Mouse (Mus musculus) forebrain, embryonic 12.5 days (tissue): ENCODE results near the gene Plcb4. TPM values are rescaled to one million over a fixed set of nuclear protein-coding genes. Genes with fewer than 3 reads are reported as not detected.

Source experiments
- ATAC-seq: fragments of 200-750 bp; cut with Nextera tagmentation; 2 replicates; pipeline ENCODE4 v1.8.0; 2017; ENCODE audit warnings: moderate TSS enrichment; ENCODE audit not compliant: low FRiP score
- H3K27ac ChIP-seq: fragments of 300-500 bp; sonication (generic); 2 replicates; pipeline ENCODE4 v1.5.1; 2016; ENCODE audit warnings: mild to moderate bottlenecking
- H3K27me3 ChIP-seq: fragments of 300-500 bp; sonication (generic); 2 replicates; pipeline ENCODE4 v1.6.1; 2016; ENCODE audit warnings: mild to moderate bottlenecking
- H3K36me3 ChIP-seq: fragments of 300-500 bp; sonication (generic); replicated peaks from 2 replicates; pipeline ENCODE4 v1.6.1; 2016; ENCODE audit warnings: mild to moderate bottlenecking
- H3K4me1 ChIP-seq: fragments of 300-500 bp; sonication (generic); 2 replicates; pipeline ENCODE4 v1.6.1; 2016
- H3K4me2 ChIP-seq: fragments of 300-500 bp; sonication (generic); 2 replicates; pipeline ENCODE4 v1.6.1; 2016; ENCODE audit warnings: mild to moderate bottlenecking, moderate library complexity
- H3K4me3 ChIP-seq: fragments of 300-500 bp; sonication (generic); replicated peaks from 2 replicates; pipeline ENCODE4 v1.5.1; 2016; ENCODE audit warnings: mild to moderate bottlenecking
- H3K9ac ChIP-seq: fragments of 300-500 bp; sonication (generic); 2 replicates; pipeline ENCODE4 v1.6.1; 2016; ENCODE audit warnings: mild to moderate bottlenecking
- H3K9me3 ChIP-seq: fragments of 300-500 bp; sonication (generic); 2 replicates; pipeline ENCODE4 v1.6.1; 2016
- WGBS: fragments of 180-500 bp; shearing (Covaris S2); methylation state at CpG from one replicate; pipeline ENCODE4 v1.1.7; 2016; 5-methylcytosine and 5-hydroxymethylcytosine counted together
- polyA plus RNA-seq: library from polyadenylated mRNA; unstranded; fragments of >200 nt; fragmentation: Nextera tagmentation; extraction: Ambion mirVana; gene quantifications from 2 replicates; pipeline ENCODE4 v1.2.1, GENCODE M21; 2016

The Plcb4 gene
- polyA plus RNA-seq, 1 experiment from 2014 or later: 23.5 TPM

DNA sequence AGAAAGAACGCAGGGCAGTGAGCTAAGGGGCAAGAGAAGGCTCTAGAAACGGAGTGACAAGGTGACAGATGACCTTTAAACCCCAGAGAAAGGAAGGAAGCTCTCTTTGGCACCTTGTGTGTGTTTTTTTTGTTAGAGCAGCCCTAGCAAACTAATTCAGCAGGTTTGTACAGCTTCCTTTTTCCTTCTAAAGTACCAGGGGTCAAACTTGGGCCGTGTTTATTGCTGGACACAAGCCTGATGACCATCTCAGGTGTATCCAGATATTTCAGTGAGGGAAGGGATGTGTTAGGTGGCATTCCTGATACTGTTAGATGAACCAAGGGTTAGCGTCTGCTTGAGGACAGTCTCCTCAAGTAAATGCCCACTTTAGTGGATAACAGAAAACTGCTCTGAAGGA lies 116.2 kb downstream of the Plcb4 start:
- H3K9me3 ChIP-seq: no peaks in the 10 kb centered on the region
- H3K9ac ChIP-seq: no peak overlapping the region
- no peak for ATAC-seq
- no peak overlapping the region for H3K4me2 ChIP-seq
- H3K27me3 ChIP-seq: no peaks in the 10 kb centered on the region
- H3K4me1 ChIP-seq: peaks cover 5% of the 10 kb centered on the region; the same call in 1 of the 2 replicates
- H3K36me3 ChIP-seq: no peaks in the 10 kb centered on the region
- 81% methylated on average over 4 of the region's 4 CpGs for WGBS
- H3K27ac ChIP-seq: no peak overlapping the region
- no peak overlapping the region for H3K4me3 ChIP-seq

DNA sequence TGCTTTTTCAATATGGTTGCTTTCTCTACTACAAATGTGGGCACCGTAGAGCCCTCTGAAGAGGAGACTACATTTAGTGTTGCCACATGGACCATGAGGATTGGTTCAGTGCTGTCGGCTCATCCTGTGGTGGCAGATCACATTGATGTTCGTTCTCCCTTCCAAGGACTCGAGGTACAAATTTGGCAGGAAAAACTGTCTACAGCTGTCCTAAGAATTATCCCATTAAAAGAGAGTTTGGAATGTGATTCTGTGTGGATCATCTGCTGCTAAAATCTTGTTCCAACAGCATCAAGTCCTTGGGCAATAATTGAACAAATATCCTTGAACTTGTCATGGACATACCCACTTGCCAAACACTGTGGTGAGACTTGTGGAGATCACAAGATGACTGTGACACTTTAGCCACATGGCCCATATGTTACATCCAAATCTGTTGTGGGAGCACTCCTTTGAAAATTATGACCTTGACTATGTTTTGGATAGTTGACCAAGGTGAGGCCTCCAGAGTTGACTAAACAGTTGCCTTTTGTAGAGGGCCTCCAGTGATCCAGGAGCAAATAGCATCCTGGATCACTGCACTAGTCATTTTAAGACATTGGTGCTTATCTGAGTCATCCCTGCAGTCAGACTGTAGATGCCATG lies 117.4 kb downstream of the Plcb4 start:
- Histone ChIP-seq H3K27me3 (no peaks in the 10 kb centered on the region), H3K4me1 (peaks cover 5% of the 10 kb centered on the region; the same call in 1 of the 2 replicates), H3K36me3 (no peaks in the 10 kb centered on the region), H3K27ac (no peak overlapping the region), H3K4me2 (no peak overlapping the region), H3K9ac (no peak overlapping the region), H3K4me3 (no peak overlapping the region), H3K9me3 (no peaks in the 10 kb centered on the region)
- no peak for ATAC-seq
- 93% methylated on average over 4 of the region's 4 CpGs for WGBS

DNA sequence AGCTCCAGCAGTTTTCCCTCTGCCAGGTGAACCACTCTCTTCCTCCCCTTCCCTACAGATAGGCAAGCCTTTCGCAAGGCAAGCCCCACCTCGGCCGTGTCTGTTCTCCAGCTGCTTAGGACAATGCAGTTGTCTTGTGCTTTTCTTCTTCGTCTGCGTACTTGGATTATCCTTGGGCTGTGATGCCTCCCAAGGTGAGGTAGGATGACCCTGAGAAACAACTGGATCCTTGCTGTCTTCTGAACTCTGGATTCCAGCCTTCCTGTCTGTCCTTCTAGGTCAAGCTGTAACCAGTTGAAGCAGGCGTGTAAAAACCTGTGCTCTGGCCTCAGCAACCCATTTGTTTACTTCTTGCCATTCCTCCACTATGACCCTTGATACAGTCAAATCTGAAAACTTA lies 122.6 kb downstream of the Plcb4 start:
- no peak overlapping the region for H3K27ac ChIP-seq
- H3K9me3 ChIP-seq: no peaks in the 10 kb centered on the region
- no peaks in the 10 kb centered on the region for H3K36me3 ChIP-seq
- ATAC-seq: no peak
- H3K9ac ChIP-seq: no peak overlapping the region
- 86% methylated on average over 6 of the region's 6 CpGs for WGBS
- H3K27me3 ChIP-seq: no peaks in the 10 kb centered on the region
- no peak overlapping the region for H3K4me3 ChIP-seq
- no peak overlapping the region for H3K4me2 ChIP-seq
- H3K4me1 ChIP-seq: no peaks in the 10 kb centered on the region

DNA sequence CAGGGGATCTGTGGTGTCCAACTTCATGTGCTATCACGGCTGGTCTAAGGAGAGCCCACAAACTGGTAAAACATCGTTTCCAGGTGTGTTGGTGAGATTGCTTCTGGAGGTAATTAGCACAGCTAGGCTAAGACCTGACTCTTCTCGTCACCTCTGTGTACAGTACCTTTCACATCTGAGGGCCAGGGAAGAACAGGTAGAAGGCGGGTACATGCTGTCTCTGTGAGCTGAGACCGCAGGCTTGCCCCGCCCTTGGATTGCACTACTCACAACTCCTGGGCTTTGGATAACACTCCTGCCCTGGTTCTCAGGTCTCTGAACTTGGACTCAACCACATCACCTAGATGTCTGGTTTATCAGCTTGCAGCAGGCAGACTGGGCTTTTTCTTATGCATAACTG lies 128.6 kb downstream of the Plcb4 start:
- H3K4me1 ChIP-seq: peaks cover 4% of the 10 kb centered on the region
- no peaks in the 10 kb centered on the region for H3K36me3 ChIP-seq
- 91% methylated on average over 6 of the region's 6 CpGs for WGBS
- H3K27me3 ChIP-seq: no peaks in the 10 kb centered on the region
- H3K27ac ChIP-seq: no peak overlapping the region
- no peaks in the 10 kb centered on the region for H3K9me3 ChIP-seq
- no peak overlapping the region for H3K4me2 ChIP-seq
- H3K4me3 ChIP-seq: no peak overlapping the region
- no peak overlapping the region for H3K9ac ChIP-seq
- ATAC-seq: no peak

DNA sequence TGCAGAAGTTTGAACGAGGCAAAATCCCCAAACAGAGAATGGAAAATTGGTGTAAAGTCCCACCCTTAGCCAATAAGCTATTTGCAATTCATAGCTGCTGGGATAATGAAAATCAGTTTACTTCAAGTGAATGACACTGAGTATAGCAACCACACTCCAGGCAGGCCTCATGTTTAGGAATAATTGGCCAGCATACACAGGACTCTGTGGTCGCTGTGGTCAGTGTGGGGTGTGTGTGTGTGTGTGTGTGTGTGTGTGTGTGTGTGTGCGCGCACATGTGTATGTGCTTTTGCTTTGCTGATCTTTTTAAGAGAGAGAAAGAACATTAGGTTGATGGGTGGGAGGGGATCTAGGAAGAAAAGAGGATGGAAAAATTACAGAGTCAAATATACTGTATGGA lies 134.1 kb downstream of the Plcb4 start:
- Histone ChIP-seq H3K4me3 (no peak overlapping the region), H3K9ac (no peak overlapping the region), H3K4me1 (peaks cover 19% of the 10 kb centered on the region), H3K27ac (no peak overlapping the region), H3K4me2 (no peak overlapping the region), H3K9me3 (no peaks in the 10 kb centered on the region), H3K36me3 (no peaks in the 10 kb centered on the region), H3K27me3 (no peaks in the 10 kb centered on the region)
- WGBS: 85% methylated on average over 4 of the region's 4 CpGs
- ATAC-seq: no peak

DNA sequence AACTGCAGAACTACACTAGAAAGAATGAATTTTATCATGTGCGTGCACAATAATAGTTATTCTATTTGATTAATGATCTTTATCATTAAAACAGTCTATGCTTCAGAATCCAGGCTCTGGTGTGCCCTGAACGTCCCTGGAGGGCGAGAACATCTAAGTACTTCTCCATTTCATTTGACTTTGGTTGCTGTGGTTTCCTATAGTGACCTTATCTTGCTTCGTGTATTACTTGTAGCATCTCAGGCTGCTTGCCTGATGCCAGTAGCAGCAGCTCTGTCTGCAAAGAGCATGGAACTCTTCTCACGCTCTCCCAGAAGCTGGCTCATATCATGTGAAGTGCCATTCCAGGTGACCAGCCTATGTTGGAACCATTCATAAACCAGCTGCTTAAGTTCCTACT lies 137.9 kb downstream of the Plcb4 start:
- Histone ChIP-seq H3K27ac (no peak overlapping the region), H3K27me3 (no peaks in the 10 kb centered on the region), H3K4me3 (no peak overlapping the region), H3K9me3 (no peaks in the 10 kb centered on the region), H3K36me3 (no peaks in the 10 kb centered on the region), H3K9ac (no peak overlapping the region), H3K4me1 (peaks cover 31% of the 10 kb centered on the region), H3K4me2 (no peak overlapping the region)
- no peak for ATAC-seq
- 90% methylated on average over 5 of the region's 5 CpGs for WGBS

DNA sequence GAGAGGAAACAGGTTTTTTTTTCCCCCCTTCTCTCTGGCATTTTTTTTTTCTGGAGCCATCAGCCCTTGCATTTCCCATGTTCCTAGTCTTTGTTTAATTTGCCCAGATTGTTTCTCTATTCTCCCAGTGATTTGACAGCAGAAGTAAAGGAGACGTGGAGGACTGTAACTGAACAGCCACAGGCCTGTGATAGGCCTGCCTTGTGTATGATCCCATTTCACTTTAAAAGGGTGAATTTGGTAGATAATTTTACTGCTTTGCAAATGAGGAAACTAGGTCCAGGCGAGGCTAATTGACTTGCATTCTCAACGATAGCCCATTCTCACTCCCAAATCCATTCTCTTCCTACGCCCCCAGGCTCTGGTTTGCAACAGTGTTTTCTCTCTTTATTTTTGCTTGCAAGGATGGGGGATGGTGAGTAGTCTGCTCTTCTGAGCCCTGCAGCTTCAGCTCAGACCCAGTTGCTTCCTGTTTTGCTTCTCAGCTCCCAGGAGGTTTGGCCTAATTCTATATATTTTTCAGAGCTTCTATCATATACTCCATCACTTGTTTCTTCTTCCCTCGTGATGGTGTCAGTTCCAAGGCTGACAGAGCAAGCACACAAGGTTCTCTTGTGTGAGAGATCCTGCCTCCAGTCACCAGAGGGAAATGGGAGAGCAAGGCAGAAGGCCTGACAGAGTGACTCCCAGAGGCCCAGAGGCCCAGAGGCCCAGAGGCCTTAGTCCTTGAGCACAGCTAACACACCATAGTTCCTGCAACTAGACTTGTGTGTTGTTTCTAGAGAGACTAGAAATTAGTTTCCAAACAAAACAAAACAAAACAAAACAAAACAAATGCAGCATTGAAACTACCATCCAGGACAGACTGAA lies 139.1 kb downstream of the Plcb4 start:
- peaks cover 33% of the 10 kb centered on the region for H3K4me1 ChIP-seq
- no peak overlapping the region for H3K4me2 ChIP-seq
- no peaks in the 10 kb centered on the region for H3K36me3 ChIP-seq
- WGBS: 19% methylated on average over 5 of the region's 5 CpGs
- H3K27ac ChIP-seq: 0 out of 2 replicates have a peak overlapping the region, but pooled peaks have one; percentile 46
- no peak; the same call in 1 of the 2 replicates for ATAC-seq
- H3K4me3 ChIP-seq: no peak overlapping the region
- no peaks in the 10 kb centered on the region for H3K27me3 ChIP-seq
- H3K9ac ChIP-seq: no peak overlapping the region
- no peaks in the 10 kb centered on the region for H3K9me3 ChIP-seq

DNA sequence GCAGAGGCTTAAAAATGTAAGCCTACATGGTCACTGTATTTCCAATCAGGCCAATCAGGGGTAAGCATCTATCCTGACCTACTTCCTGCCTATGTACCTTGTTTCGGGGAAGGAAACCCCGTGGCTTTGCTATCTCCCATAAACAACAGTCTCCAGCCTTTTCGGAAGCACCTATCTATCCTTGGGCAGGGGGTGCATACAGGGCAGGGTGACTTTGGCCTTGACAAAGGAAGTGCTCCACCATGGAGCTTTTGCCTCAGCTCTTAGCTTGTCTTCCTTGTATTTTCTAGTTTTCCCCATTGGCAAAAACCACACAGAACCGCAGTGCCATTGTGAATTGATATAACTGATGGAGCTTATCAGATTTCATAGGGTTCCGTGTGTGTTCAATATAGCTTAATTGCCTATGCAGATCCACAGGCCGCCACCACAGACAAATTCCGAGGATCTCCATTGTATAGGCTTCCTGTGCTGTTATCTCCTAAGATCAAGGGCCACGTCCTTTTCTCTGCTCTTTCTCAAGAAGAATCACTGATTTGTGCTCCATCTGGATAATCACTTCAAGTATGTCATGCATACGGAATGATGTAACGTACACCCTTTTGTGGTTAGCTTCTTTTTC lies 140.4 kb downstream of the Plcb4 start:
- Histone ChIP-seq H3K4me1 (peaks cover 30% of the 10 kb centered on the region), H3K4me3 (no peak overlapping the region), H3K27ac (no peak overlapping the region), H3K36me3 (no peaks in the 10 kb centered on the region), H3K4me2 (no peak overlapping the region), H3K9me3 (no peaks in the 10 kb centered on the region), H3K9ac (no peak overlapping the region), H3K27me3 (no peaks in the 10 kb centered on the region)
- 63% methylated on average over 10 of the region's 10 CpGs for WGBS
- ATAC-seq: no peak

DNA sequence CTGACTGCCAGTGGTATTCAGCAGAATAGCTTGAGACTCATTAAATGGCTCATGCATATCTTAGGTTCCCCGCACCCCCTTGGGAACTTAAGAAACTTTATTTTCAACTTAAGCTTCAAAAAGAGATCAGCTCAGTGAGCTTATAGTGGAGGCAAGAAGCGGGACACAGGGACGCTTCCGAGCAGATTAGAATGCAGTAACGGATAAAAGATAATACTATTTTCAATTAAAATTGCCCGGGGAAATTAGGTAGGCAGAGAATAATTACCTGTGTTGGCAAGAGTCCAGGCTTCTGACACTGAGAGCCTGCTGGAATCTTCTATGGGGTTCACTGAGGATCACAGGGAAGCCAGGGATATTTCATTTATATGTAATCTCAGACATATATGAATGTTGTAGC lies 141.6 kb downstream of the Plcb4 start:
- Histone ChIP-seq H3K4me1 (peaks cover 28% of the 10 kb centered on the region), H3K27ac (no peak overlapping the region), H3K36me3 (no peaks in the 10 kb centered on the region), H3K9ac (no peak overlapping the region), H3K9me3 (no peaks in the 10 kb centered on the region), H3K4me2 (no peak overlapping the region), H3K4me3 (no peak overlapping the region), H3K27me3 (no peaks in the 10 kb centered on the region)
- WGBS: 66% methylated on average over 6 of the region's 6 CpGs
- ATAC-seq: no peak

DNA sequence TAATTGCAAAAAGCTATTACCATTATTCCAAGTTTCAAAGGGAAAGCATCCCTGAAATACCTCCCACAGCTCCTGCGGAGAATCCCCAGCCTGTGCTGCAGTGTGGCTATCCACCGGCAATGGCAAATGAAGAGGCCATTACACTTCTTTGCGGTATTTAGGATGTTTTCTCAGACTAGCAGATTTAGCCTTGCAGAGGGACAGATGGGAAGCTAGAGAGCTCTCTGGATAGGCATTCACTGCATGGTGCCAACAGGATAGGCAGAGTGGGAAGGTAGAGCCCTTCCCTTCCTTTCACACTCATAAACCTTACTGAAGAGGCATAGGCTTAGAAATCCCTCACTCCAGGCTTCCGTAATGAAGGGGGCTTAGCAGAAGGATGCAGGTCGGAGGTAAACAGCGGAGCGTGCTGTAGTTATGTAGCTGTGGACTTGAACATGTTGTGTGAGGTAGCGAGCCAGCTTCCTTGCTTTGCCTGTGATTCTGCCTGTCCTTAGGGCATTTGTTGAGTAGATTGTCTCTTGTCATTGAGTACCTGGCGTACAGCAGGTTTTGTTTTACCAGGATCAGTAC lies 144.2 kb downstream of the Plcb4 start:
- H3K9me3 ChIP-seq: no peaks in the 10 kb centered on the region
- H3K4me2 ChIP-seq: no peak overlapping the region
- H3K4me3 ChIP-seq: no peak overlapping the region
- ATAC-seq: no peak
- no peak overlapping the region for H3K9ac ChIP-seq
- no peaks in the 10 kb centered on the region for H3K27me3 ChIP-seq
- H3K36me3 ChIP-seq: no peaks in the 10 kb centered on the region
- no peak overlapping the region for H3K27ac ChIP-seq
- 75% methylated on average over 9 of the region's 9 CpGs for WGBS
- peaks cover 20% of the 10 kb centered on the region for H3K4me1 ChIP-seq

DNA sequence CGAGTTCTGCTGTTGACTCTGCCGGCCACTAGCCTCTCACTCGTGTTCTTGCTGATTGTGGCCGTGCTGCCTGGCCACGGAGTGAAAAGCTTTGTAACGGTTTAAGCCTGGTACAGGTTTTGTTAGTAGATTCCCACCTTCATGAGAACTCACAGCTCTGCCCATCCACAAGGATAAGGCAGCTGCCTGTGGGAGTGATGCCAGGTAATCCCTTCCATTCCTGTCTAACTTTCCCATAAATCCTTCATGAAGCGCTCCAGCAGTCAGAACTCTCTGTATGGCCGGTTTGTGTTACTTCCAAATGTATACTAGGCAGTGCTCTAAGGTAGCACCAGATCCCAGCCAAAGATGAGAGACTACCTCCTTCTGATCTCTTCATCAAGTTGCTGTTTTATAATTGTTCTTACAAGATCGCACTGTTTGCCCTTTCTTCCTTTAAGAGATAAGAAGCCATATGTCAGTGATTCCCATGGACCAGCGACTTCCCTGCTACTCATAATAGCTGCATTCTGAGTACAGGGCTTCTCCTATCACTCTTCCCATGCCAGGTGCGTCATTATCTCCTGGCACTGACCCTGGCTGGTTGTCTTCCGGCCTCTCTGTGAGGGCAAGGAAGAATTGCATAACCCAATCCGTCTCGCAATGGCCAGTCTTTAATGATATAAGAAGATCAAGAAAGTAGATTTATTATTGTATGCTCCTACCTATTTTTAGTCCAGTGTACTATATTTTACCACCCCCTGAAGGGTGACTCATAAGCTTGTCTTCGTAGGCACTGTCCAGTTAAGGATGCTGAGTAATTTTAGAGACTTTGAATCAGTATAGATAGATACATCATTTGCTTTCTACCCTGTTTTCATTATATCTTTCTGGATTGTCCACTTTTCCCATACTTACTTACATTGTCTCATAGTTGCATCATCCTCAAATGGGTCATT lies 147.2 kb downstream of the Plcb4 start:
- no peak overlapping the region for H3K4me2 ChIP-seq
- H3K27me3 ChIP-seq: no peaks in the 10 kb centered on the region
- no peak overlapping the region for H3K27ac ChIP-seq
- H3K9me3 ChIP-seq: no peaks in the 10 kb centered on the region
- H3K4me3 ChIP-seq: no peak overlapping the region
- H3K4me1 ChIP-seq: 0 out of 2 replicates have a peak, but pooled peaks cover 4% of the 10 kb centered on the region
- H3K36me3 ChIP-seq: no peaks in the 10 kb centered on the region
- WGBS: 88% methylated on average over 15 of the region's 15 CpGs
- no peak overlapping the region for H3K9ac ChIP-seq
- no peak for ATAC-seq
